Mouse (Mus musculus): ENCODE measurements at regions not wholly inside any gene's neighbourhood (a gene's known extent, or its start where the extent isn't known, plus 50 kb on each side); places are given as distances from the start of the nearest gene placed in this dataset.

GRCm38 (mm10) chr5:96925943-96926342, 71.5 kb upstream of the Bmp2k start:
- in situ Hi-C loops (cut with MboI; ENCODE audit: low sequenced_read_pairs) = no loop called here

GRCm38 (mm10) chr5:96931091-96931490, 66.4 kb upstream of the Bmp2k start:
- in situ Hi-C loops (cut with MboI; ENCODE audit: low sequenced_read_pairs) = no loop called here

- in situ Hi-C loops (cut with MboI; ENCODE audit: low sequenced_read_pairs) = no loop called here
Observed at GRCm38 (mm10) chr5:96931576-96932152, 65.8 kb upstream of the Bmp2k start.

- in situ Hi-C loops (cut with MboI; ENCODE audit: low sequenced_read_pairs) = no loop called here
Observed at GRCm38 (mm10) chr5:96936239-96936638, 61.2 kb upstream of the Bmp2k start.

GRCm38 (mm10) chr5:96938718-96939117, 58.8 kb upstream of the Bmp2k start:
- in situ Hi-C loops (cut with MboI; ENCODE audit: low sequenced_read_pairs) = no loop called here

GRCm38 (mm10) chr5:96939273-96939672, 58.2 kb upstream of the Bmp2k start:
- in situ Hi-C loops (cut with MboI; ENCODE audit: low sequenced_read_pairs) = no loop called here

GRCm38 (mm10) chr5:96940170-96941086, 57.1 kb upstream of the Bmp2k start:
- in situ Hi-C loops (cut with MboI; ENCODE audit: low sequenced_read_pairs) = no loop called here

GRCm38 (mm10) chr5:96941087-96941468, 56.4 kb upstream of the Bmp2k start:
- in situ Hi-C loops (cut with MboI; ENCODE audit: low sequenced_read_pairs) = no loop called here

GRCm38 (mm10) chr5:96941518-96941917, 56.0 kb upstream of the Bmp2k start:
- in situ Hi-C loops (cut with MboI; ENCODE audit: low sequenced_read_pairs) = no loop called here

Data from CH12F3 (cell line).